Mouse (Mus musculus): Measurements from ENCODE around the gene Clec2i. TPM values are rescaled to one million over a fixed set of nuclear protein-coding genes. Genes with fewer than 3 reads are reported as not detected.

Clec2i gene
- polyA plus RNA-seq, 1 experiment from 2014 or later, result 14.2 TPM

Small RNAs within 50 kb of the gene (microRNA-seq; reads per million reads assigned to microRNA genes)
- not detected for gene Gm27336 (ENCODE audit: borderline number of aligned reads)

Other genes starting within 250 kb of the Clec2i start
- gene Clec2h, start 225.2 kb upstream of the Clec2i start, polyA plus RNA-seq (2015; fragmentation: Nextera tagmentation; extraction: Ambion mirVana), result not detected in 2 replicates
- not detected in 2 replicates for gene Klrb1, start 164.5 kb upstream of the Clec2i start, polyA plus RNA-seq (2015; fragmentation: Nextera tagmentation; extraction: Ambion mirVana)
- gene Klrb1c, start 98.4 kb upstream of the Clec2i start, polyA plus RNA-seq (2015; fragmentation: Nextera tagmentation; extraction: Ambion mirVana), result 1.5 and 1.6 TPM in 2 replicates
- gene Gm44511, start 61.3 kb upstream of the Clec2i start, polyA plus RNA-seq (2015; fragmentation: Nextera tagmentation; extraction: Ambion mirVana), result 0.58 and 0.96 TPM in 2 replicates
- gene Klrb1b, start 61.3 kb upstream of the Clec2i start, polyA plus RNA-seq (2015; fragmentation: Nextera tagmentation; extraction: Ambion mirVana), result 0.92 and 1.1 TPM in 2 replicates
- 48.3 and 50.0 TPM in 2 replicates for gene BC035044, start 3.5 kb downstream of the Clec2i start, polyA plus RNA-seq (2015; fragmentation: Nextera tagmentation; extraction: Ambion mirVana)
- gene Clec2g, start 46.8 kb downstream of the Clec2i start, polyA plus RNA-seq (2015; fragmentation: Nextera tagmentation; extraction: Ambion mirVana), result 0.17 and 0.23 TPM in 2 replicates
- 2.6 and 2.7 TPM in 2 replicates for gene Klrb1f, start 158.3 kb downstream of the Clec2i start, polyA plus RNA-seq (2015; fragmentation: Nextera tagmentation; extraction: Ambion mirVana)
- 0.07 TPM in 1 of 2 replicates, not detected in the other for gene Clec2e, start 213.3 kb downstream of the Clec2i start, polyA plus RNA-seq (2015; fragmentation: Nextera tagmentation; extraction: Ambion mirVana)

All from thymus, postnatal 0 days (tissue).